Mouse (Mus musculus) brain, embryonic 14.5 days (tissue): ENCODE results near the gene Rcn3.

ENCODE experiments used
- CTCF ChIP-seq: fragments of 200-500 bp; IDR thresholded peaks from 2 replicates; pipeline ENCODE4 v1.5.1; 2012; ENCODE audit warnings: inconsistent platforms, mild to moderate bottlenecking, moderate library complexity, borderline replicate concordance; ENCODE audit not compliant: insufficient read depth, insufficient read length; ENCODE audit errors: extremely low read depth
- POLR2A ChIP-seq: fragments of 200-500 bp; IDR thresholded peaks from 2 replicates; pipeline ENCODE4 v1.6.1; 2012; ENCODE audit warnings: mild to moderate bottlenecking, inconsistent platforms, borderline replicate concordance; ENCODE audit not compliant: poor library complexity, insufficient read depth, insufficient read length, severe bottlenecking; ENCODE audit errors: extremely low read depth

GRCm38 (mm10) chr7:45048923-45049657 is 42.9 kb downstream of the Rcn3 start:
- no peak for TF ChIP-seq POLR2A
- no peak for TF ChIP-seq CTCF
